Mouse (Mus musculus) kidney, adult 2 months (tissue): Measurements from ENCODE around the gene Gpatch2.

Experiments
- CTCF ChIP-seq: fragments of 200-500 bp; conservative IDR thresholded peaks from 2 replicates; pipeline ENCODE4 v1.5.1; 2011; ENCODE audit warnings: low read depth, mild to moderate bottlenecking, control low read depth, low read length, moderate library complexity, mixed read lengths; ENCODE audit not compliant: insufficient read depth, insufficient read length
- POLR2A ChIP-seq: fragments of 200-500 bp; IDR thresholded peaks from one replicate; pipeline ENCODE4 v1.6.1; 2011; ENCODE audit warnings: low read depth, low read length, control low read depth

- TF ChIP-seq CTCF = no peak
- TF ChIP-seq POLR2A = no peak
These were observed 127.2 kb downstream of the Gpatch2 start for GRCm38 (mm10) chr1:187342551-187342950.
